Mouse (Mus musculus): ENCODE results near the gene Gm20388. TPM values are rescaled to one million over a fixed set of nuclear protein-coding genes. Genes with fewer than 3 reads are reported as not detected.
"Not testable (repeated sequence)": the region's sequence is repeated elsewhere in the genome, so short reads cannot be mapped to it uniquely, and the experiment has no call there.

Gene Gm20388
- polyA plus RNA-seq, 1 experiment, result 23.9 TPM

DNA sequence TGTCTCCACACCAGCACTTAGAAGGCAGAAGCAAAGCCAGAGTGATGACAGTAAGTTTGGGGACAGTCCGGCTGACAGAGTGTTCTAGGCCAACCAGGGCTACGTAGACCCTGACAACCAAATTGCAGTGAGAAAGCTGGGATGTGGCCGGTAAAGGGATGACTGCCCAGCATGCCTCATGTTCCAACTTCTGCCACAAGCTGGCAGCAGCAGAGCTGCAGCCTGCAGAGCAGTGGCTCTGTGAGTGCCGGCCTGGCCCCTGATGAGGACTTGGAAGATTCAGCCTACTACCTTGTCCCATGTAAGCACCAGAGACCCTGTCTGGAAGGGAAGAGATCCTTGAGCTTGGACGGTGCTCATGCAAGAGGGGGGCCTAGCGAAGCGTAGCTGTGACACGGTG is 765.1 kb downstream of the Gm20388 start:
- Histone ChIP-seq H3K4me1 (ENCODE audit: control insufficient read depth, insufficient read depth, low read length) (peaks cover 2% of the 10 kb centered on the region; the same call in 1 of the 2 replicates), H3K4me3 (ENCODE audit: insufficient read depth, low read length) (no peak overlapping the region), H3K27ac (ENCODE audit: insufficient read depth, low read length) (no peak overlapping the region)
- TF ChIP-seq POLR2A (IDR thresholded peaks at IDR 0.05; ENCODE audit: extremely low read depth, insufficient read depth, low read length) (no peak), CTCF (IDR thresholded peaks at IDR 0.05; ENCODE audit: extremely low read depth, insufficient read depth, low read length) (no peak)

DNA sequence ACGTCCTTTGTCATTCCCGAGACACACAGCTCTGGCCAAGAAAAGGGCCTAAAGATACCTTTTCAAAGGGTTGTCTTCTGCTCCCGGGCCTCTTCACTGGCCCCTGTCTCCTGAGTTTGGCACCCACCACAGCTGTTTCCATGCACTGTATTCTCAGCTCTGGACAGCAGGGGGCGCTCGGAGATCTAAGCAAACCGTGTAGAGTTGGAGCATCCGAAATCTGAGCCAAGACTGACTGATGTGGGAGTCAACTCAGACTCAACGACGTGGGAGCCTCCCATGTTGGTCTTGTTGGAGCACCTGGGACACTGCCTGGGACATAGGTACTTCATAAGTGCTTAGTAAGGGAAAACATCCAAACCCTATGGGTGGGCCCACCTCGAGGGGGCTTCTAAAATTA is 767.8 kb downstream of the Gm20388 start:
- Histone ChIP-seq H3K4me3 (ENCODE audit: insufficient read depth, low read length) (no peak overlapping the region), H3K4me1 (ENCODE audit: control insufficient read depth, insufficient read depth, low read length) (no peaks in the 10 kb centered on the region), H3K27ac (ENCODE audit: insufficient read depth, low read length) (no peak overlapping the region)
- no peak for TF ChIP-seq POLR2A (IDR thresholded peaks at IDR 0.05; ENCODE audit: extremely low read depth, insufficient read depth, low read length)
- TF ChIP-seq CTCF (IDR thresholded peaks at IDR 0.05; ENCODE audit: extremely low read depth, insufficient read depth, low read length), result peak; percentile 90

DNA sequence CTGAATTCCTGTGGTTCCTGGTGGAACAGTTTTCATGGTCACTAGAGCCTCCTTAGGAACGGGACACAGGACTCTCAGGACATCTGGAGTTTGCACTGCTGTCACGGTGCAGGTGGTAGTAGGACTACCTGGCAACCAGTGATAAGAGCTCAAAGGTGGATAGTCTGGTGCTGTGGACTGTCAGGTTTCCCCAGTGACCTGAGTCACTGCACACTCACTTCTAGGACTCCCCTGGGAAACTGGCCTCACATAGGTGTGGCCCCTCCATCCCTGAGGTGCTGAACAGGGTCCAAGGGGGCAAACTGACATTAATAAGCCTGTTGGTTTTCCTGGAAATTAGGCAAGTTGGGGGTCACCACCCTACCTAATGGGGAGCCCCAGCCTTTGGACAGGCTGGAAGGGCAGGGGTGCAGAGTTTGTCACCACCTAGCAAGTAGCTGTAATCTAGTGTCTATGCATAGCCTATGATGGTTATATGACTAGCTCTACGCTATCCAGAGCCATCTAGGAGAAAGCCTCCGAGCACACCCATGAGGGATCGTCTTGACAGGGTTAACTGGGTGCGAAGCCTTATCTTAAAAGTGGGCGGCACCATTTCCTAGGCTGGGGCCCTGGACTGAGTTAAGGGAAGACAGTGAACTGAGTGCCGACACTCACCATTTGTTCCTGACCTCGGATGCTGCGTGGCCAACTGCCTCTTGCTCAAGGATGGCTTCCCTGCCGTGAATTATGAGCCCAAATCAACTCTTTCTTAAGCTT is 769.2 kb downstream of the Gm20388 start:
- Histone ChIP-seq H3K4me1 (ENCODE audit: control insufficient read depth, insufficient read depth, low read length) (no peaks in the 10 kb centered on the region), H3K4me3 (ENCODE audit: insufficient read depth, low read length) (no peak overlapping the region), H3K27ac (ENCODE audit: insufficient read depth, low read length) (no peak overlapping the region)
- TF ChIP-seq POLR2A (IDR thresholded peaks at IDR 0.05; ENCODE audit: extremely low read depth, insufficient read depth, low read length) (no peak), CTCF (IDR thresholded peaks at IDR 0.05; ENCODE audit: extremely low read depth, insufficient read depth, low read length) (no peak)

DNA sequence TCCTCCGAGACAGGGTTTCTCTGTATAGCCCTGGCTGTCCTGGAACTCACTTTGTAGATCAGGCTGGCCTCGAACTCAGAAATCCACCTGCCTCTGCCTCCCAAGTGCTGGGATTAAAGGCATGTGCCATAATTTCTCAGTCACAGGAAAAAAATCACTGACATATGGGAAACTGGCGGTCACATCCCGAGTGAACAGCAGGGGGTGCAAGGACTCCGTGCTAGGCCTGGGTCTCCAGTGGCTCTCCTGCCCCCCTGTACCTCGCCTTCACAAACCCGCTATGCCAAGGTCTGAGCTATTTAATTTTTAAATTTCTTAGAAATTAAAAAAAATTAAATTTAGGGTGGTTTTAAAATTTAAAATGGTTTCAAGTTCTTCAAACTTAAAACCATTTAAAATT is 769.8 kb downstream of the Gm20388 start:
- not testable (repeated sequence) for H3K27ac ChIP-seq (ENCODE audit: insufficient read depth, low read length); H3K4me3 ChIP-seq (ENCODE audit: insufficient read depth, low read length); H3K4me1 ChIP-seq (ENCODE audit: control insufficient read depth, insufficient read depth, low read length)
- TF ChIP-seq CTCF (IDR thresholded peaks at IDR 0.05; ENCODE audit: extremely low read depth, insufficient read depth, low read length), result peak; percentile 63

DNA sequence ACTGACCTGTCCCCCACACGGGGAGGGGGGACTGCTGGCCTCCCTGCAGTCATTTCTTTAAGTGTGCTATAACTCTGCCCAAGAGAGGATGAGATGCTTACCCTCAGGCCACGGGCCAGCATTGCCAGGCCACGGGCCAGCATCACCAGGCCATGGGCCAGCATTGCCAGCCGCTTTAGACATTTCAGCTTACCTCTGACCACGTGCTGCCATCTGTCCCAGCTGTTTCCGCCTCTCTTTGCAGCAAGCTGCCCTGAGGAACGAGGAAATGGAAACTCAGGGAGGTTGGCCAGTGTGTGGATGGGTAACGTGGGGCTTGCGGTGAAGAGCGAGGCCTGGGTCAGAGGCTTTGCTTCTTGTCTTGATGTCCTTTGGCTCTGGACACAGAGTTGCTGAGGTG is 770.5 kb downstream of the Gm20388 start:
- H3K27ac ChIP-seq (ENCODE audit: insufficient read depth, low read length), result no peak overlapping the region
- no peaks in the 10 kb centered on the region for H3K4me1 ChIP-seq (ENCODE audit: control insufficient read depth, insufficient read depth, low read length)
- TF ChIP-seq CTCF (IDR thresholded peaks at IDR 0.05; ENCODE audit: extremely low read depth, insufficient read depth, low read length) (no peak), POLR2A (IDR thresholded peaks at IDR 0.05; ENCODE audit: extremely low read depth, insufficient read depth, low read length) (no peak)
- H3K4me3 ChIP-seq (ENCODE audit: insufficient read depth, low read length), result no peak overlapping the region

DNA sequence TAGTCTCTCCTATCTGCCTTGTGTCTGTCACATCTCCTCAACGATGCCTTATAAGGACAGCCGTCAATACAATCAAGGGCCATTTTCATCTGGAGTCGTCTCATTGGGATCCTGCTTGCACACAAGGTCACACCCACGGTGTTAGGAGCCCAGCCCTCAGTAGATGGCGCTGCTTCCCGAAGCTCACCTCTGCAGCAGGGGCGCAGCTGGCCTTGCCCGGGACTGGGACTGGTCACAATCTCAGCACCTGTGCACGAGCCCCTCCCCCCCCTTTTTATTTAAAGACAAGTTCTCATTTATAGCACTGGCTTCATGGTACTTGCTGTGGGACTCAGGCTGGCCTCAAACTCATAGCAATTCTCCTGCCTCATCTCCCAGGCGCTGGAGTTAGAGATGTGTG is 773.0 kb downstream of the Gm20388 start:
- Histone ChIP-seq H3K4me3 (ENCODE audit: insufficient read depth, low read length) (no peak overlapping the region), H3K27ac (ENCODE audit: insufficient read depth, low read length) (no peak overlapping the region), H3K4me1 (ENCODE audit: control insufficient read depth, insufficient read depth, low read length) (no peaks in the 10 kb centered on the region)
- TF ChIP-seq POLR2A (IDR thresholded peaks at IDR 0.05; ENCODE audit: extremely low read depth, insufficient read depth, low read length) (no peak), CTCF (IDR thresholded peaks at IDR 0.05; ENCODE audit: extremely low read depth, insufficient read depth, low read length) (peak; percentile 56)

DNA sequence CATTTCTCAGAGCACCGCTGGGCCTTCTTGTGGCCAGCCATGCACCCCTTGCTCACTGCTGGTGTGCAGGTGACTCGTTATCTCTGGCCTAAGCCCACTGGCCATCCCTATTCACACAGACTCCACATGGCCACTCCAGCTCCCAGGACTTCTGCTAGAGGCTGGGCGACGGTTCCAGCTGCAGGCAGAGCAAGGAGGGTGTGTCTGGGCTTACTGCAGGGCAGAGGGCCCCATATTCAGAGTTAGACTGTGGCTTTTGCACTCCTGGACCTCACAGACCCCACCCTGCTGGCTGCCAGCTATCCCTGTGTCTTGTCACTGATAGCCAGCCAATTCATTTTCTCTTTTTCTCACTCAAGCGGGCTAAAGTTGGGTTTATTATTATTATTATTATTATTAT is 773.4 kb downstream of the Gm20388 start:
- H3K27ac ChIP-seq (ENCODE audit: insufficient read depth, low read length), result no peak overlapping the region
- TF ChIP-seq POLR2A (IDR thresholded peaks at IDR 0.05; ENCODE audit: extremely low read depth, insufficient read depth, low read length), result no peak
- TF ChIP-seq CTCF (IDR thresholded peaks at IDR 0.05; ENCODE audit: extremely low read depth, insufficient read depth, low read length), result no peak
- H3K4me1 ChIP-seq (ENCODE audit: control insufficient read depth, insufficient read depth, low read length), result no peaks in the 10 kb centered on the region
- H3K4me3 ChIP-seq (ENCODE audit: insufficient read depth, low read length), result no peak overlapping the region

DNA sequence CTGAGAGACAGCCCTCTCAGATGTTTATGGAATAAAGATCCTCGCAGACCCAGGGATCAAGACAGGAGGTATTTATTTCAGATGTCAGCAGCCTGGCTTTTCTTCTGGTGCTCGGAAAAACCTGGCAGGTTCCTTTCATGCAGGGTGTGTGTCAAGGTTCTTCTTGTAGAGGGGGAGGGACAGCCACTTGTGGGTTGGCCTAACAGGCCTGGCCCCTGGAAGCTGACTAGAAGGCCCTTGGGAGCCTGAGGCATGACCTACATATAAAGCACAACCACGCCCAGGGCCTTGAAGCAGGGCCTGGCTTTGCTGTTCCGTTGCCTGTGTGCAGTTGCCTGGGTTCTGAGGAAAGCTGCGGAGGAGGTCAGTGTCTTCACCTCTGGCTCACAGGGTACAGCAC is 774.5 kb downstream of the Gm20388 start:
- H3K4me3 ChIP-seq (ENCODE audit: insufficient read depth, low read length), result no peak overlapping the region
- no peak for TF ChIP-seq CTCF (IDR thresholded peaks at IDR 0.05; ENCODE audit: extremely low read depth, insufficient read depth, low read length)
- no peak for TF ChIP-seq POLR2A (IDR thresholded peaks at IDR 0.05; ENCODE audit: extremely low read depth, insufficient read depth, low read length)
- no peaks in the 10 kb centered on the region for H3K4me1 ChIP-seq (ENCODE audit: control insufficient read depth, insufficient read depth, low read length)
- no peak overlapping the region for H3K27ac ChIP-seq (ENCODE audit: insufficient read depth, low read length)

DNA sequence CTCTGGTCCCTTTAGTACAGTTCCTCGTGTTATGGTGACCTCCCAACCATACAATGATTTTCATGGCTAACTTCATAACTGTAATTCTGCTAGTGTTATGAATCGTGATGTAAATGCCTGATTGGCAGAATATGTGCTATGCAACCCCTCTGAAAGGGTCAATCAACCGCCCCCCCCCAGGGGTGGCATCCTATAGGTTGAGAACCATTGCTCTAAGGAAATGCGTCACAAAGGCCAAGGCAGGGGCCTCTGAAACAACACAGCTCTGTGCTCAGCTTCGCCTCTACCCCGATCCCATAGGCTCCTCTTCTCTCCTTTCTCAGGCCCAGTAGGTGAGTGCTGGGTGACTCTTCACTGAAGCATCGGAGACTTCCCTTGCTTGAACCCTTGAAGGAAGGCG is 775.0 kb downstream of the Gm20388 start:
- Histone ChIP-seq H3K4me1 (ENCODE audit: control insufficient read depth, insufficient read depth, low read length) (no peaks in the 10 kb centered on the region), H3K4me3 (ENCODE audit: insufficient read depth, low read length) (no peak overlapping the region), H3K27ac (ENCODE audit: insufficient read depth, low read length) (no peak overlapping the region)
- TF ChIP-seq POLR2A (IDR thresholded peaks at IDR 0.05; ENCODE audit: extremely low read depth, insufficient read depth, low read length), result no peak
- TF ChIP-seq CTCF (IDR thresholded peaks at IDR 0.05; ENCODE audit: extremely low read depth, insufficient read depth, low read length), result no peak

DNA sequence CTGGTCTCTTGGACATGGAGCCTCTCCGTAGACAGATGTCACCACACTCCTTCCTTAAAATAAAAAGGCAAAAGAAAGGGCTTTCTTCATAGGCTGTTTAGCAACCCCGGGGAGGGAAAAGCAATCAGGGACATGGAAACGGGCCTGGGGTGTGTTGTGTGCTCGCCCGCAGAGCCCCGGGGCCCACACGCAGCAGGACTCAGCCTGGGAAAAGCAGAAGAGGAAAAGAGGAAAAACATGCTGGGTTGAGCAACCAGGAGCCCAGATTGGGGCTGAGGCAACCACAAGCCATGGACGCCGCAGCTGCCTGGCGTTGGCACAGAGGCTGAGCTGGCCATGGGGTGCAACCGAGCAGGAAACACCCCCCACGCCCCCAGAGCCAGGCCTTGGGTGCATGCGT is 775.4 kb downstream of the Gm20388 start:
- no peak overlapping the region for H3K4me3 ChIP-seq (ENCODE audit: insufficient read depth, low read length)
- no peak overlapping the region for H3K27ac ChIP-seq (ENCODE audit: insufficient read depth, low read length)
- no peaks in the 10 kb centered on the region for H3K4me1 ChIP-seq (ENCODE audit: control insufficient read depth, insufficient read depth, low read length)
- TF ChIP-seq POLR2A (IDR thresholded peaks at IDR 0.05; ENCODE audit: extremely low read depth, insufficient read depth, low read length) (no peak), CTCF (IDR thresholded peaks at IDR 0.05; ENCODE audit: extremely low read depth, insufficient read depth, low read length) (no peak)

Measured in cortical plate, adult 2 months (tissue).